Mouse (Mus musculus): ENCODE results near the gene Tmem233.

The Tmem233 gene

DNA sequence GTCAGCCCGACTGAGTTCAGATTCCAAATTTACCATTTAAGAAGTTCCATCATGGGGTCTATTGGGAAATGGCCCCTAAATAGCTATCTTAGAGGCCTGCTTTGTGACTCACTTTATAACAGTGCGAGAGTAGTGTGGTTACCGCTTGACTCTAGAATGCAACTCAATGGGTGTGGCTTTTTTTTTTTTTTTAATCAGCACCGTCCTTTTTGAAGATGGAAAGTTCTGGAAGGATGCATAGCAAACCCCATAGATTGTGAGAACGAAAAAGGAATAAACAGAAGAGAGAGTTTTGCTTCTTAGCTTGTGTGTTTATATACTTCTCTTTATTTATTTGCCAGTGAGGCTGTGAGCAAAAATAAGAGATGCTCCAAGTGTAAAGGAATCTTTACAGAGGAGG is 56.9 kb downstream of the Tmem233 start:
- DNase-seq, result no peak

DNA sequence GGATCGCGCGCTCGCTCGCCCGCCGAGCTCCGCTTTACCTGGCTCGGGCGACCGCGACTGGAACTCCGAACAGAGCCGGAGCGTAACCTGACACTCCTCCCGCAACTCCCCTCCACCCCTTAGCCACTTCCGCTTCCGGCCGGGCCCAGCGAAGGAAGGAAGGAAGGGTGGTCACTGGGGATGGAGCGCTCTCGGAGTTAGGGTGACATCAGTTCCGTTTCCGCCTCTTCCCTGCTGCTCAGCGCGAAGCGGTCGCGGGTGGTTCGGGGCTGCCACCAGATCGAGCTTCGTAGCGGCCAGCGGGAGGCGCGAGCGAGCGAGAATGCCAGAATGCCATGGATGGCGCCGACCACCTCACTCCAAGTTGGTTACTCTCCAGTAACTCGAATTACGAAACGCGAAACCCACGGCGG is 58.7 kb downstream of the Tmem233 start, which contains the start of gene Prkab1:
Prkab1 (minus strand) TSS at position 182 of the 413 bp plus-strand sequence.
- DNase-seq, result peak; percentile 93

DNA sequence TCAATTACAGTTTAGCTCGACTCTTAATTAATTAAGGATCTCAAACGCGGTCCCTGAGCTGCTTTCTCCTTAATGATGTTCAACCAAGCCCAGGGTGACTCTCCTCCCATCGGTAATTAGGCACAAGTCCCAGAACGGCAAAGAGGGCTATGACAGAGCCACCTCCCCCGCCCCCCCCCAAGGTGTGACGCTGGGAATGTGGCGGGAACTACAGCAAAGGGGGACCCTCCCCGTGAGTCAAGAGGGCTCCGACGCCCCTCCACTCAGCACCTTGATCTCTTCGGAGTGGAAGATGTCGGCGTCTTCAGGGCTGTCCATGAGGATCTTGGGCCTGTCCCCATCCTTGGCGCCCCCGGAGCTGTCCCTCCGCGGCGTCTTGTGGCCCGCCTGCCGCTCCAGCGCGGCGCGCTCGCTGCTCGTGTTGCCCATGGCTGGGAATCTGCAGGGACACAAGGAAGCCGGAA is 59.2 kb downstream of the Tmem233 start:
- DNase-seq, result no peak

DNA sequence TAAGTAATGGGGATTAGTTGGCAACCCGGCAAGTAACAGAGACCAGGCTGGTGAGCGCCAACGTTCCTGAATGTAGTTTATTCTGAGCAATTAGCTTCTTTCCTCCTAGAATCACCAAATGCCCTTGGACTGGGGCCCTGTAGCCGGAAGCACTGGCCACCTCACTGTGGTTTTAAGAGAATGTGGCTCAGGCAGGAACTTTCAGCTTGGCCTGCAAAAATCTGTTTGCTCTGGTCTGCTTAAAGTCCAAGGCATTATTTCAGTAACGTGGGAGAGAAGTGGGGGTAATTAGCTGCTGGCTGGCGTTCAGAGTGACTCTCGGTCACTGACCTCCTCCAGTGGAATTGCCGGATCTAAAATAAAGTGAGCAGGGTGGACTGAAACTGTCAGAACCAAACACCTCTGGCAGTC is 59.8 kb downstream of the Tmem233 start:
- no peak for DNase-seq

DNA sequence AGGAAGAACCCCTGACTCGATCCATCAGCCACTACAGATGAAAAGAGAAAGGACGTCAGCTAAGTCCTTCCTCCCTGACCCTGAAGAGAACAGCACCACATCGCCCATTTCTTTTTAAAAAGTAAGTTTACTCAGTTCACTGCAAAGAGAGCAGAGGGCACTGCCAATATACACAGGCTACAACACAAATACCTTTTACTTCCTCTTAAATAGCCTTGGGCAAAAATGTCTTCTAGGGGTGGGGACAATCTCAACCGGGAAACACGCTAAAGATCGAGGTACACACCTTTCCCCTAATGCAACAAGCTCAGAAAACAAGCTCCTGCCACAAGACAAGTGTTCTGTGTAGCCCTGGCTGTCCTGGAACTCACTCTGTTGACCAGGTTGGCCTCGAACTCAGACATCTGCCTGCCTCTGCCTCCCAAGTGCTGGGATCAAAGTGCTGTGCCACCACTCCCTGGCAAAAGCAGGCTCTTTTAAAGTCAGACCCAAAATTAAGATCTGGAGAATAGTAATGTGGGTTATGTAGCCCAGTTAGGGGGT is 60.3 kb downstream of the Tmem233 start:
- no peak for DNase-seq

DNA sequence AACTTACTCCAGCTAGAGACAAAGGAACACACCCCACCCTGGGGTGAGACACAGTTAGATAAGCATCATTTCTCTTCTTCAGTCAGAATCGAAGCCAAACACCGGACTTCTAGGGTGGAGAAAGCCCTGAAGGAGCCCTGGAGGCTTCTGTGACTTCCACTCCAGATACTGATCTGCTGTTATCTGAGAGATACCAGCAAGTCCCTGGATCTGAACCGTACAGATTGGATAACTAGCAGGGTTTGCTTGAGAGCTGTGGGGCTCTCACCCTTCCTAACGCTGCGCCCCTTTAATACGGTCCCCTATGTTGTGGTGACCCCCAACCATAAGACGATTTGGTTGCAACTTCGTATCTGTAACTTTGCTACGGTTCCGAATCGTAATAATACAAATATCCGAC is 60.9 kb downstream of the Tmem233 start:
- DNase-seq, result no peak

DNA sequence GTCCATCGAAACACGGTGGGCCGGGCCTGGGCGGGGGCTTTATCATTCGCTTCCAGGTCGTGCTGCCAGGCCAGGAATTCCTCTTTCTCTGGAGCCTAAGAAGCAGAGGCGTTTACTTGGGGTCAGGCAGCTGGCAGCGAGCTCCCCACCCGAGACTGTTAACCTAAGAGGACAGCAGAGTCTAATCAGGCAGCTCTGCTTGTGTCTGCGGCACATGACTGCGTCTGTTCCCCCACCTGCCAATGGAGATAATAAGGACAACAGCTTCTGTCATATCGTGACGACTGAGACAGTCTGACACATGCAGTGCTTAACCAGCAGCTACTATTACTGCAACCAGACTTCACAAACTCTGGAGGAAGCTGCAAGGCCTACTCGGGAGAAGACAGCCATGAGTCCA is 61.5 kb downstream of the Tmem233 start:
- DNase-seq, result no peak

DNA sequence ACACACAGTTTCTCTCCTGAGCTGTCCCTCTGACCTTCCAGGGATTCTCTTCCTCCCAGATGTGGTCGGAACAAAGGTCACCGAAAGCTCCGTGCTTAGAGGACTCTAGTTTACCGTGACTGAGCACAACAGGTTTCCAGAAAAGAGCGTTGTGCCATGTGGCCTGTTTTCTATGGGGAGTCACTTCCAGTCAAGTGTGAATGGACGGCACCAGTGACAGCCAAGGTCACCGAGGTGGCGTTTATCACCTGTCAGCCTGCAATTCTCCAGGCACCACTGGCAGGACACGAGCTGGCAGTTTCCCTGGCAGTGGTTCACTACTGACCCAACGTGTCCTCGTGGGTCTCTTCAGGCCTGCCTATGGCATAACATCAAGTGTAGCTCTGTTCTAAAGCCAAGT is 63.7 kb downstream of the Tmem233 start:
- DNase-seq, result no peak

DNA sequence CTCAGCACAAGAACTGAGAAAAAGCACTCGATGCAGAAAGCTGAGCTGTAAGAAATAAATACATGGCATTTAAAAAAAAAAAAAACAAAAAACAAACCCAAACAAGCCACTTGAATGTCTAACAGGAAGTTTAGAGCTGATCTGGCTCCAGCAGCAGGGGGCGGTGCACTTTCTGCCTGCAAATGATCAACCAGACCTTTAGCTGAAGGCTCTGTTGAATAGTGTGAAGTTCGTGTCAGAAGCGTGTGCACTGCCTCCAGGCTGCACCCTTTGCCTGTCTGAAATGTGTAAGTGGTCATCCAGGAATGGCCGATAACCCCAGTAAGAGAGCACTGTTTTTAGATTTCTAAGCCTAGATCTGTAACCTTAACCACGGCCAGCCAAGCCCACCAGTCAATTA is 64.3 kb downstream of the Tmem233 start:
- no peak for DNase-seq

DNA sequence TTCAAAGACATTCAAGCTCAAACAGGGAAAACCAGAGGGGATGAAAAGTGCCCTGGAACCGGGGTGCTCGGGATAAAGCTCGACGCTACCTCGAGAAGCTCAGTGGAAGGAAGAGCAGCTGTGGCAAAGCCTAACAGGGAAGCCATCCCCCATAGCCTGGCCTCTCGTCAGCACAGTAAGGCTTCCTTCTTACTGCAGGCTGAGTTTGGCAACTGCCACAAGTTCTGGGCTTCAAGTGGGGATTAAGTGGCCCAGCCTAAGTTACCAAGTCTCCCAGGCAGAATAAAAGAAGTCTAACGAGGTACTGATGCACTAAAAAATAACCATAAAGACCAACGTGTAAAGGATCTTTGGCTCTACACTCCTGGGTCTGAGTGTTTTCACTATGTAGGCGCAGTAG is 64.8 kb downstream of the Tmem233 start:
- DNase-seq, result no peak

DNA sequence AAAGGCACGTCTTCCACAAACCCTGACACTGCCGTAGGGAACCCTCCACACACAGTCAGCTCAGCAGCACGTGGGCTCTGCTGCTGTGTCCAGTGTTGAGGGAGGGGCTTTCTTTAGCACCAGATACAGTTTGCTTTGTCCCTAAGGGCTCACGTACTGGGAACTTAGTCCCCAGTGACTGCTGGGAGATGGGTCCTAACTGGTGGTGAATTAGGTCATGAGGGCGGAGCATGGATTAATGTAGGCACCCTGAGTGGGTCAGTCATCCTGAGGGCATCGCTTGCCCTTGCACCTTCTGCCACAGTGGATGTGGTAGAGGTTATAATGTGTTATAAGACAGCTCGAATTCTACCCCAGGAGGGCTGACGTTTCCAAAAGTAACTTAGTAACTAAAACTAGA is 65.7 kb downstream of the Tmem233 start:
- DNase-seq, result no peak

DNA sequence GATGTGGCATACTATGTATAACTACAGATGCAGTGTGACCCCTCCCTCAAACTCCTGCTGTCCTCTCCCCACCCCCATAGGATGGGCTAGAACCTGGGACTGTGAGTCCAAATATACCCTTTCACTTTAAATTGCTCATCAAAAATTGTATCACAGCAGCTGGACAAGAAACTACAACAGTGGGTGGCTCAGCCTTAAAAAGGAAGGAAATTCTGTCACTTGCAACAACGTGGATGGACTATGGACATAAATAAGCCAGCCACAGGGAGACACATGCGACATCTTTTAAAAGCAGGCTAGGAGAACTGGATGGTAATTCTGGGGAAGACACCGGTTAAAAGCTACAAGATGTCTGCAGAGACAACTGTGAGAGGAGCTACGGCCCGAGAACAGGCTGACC is 66.5 kb downstream of the Tmem233 start:
- DNase-seq, result no peak

DNA sequence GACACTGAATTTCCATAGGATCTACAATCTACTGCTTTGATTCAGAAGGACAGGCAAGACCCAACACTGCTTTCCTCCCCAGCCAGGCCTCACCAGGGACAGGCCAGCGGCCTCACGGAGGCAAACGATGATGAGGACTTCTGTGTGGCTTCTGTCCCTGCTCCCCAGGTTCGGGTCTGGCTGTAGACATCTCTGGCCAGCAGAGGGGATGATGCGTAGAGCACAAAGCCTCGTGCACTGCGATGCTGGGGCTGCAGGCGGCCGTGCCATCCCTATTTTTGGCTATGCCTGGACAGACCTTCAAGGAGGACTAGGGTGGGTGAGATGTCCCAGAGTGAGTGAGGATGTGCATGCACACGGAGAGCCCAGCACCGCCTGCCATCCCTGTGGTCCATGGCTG is 68.8 kb downstream of the Tmem233 start:
- no peak for DNase-seq

DNA sequence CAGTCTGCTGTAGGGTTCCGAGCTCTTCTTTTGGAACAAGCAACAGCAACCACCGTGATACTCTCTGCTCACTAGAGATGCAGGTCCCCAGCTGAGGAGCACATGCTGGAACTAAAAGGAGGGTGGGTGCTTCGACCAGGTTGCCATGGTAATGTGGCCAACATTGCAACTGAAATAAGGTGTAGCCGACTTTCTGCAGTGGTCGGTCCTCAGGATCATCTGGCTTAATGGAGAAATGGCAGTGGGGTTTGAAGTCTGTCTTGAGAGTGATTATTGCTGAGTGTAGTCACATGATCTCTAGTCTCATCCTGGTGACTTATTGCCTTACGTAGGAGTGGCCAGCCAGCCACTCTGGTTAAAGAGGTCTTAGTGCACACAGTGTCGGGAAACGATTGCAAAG is 69.2 kb downstream of the Tmem233 start:
- DNase-seq, result no peak

DNA sequence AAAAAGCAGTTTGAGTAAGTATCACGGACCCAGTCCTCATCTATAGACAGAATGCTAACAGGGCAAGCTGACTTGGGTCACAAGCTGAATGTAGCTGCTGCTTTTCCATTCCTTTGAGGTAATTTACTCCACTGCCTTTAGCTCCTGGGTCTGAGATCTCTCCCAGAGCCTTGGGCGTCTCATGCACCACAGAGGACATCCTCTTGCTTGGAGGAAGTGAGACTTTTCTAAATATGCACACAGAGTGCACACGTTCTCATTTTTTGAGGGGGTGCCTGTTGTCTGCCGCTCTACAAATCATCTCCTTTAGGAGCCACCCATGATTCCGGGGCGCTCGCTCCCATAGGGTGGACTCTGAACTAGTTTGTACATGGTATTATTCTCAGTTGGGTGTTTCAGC is 70.5 kb downstream of the Tmem233 start:
- DNase-seq, result no peak

DNA sequence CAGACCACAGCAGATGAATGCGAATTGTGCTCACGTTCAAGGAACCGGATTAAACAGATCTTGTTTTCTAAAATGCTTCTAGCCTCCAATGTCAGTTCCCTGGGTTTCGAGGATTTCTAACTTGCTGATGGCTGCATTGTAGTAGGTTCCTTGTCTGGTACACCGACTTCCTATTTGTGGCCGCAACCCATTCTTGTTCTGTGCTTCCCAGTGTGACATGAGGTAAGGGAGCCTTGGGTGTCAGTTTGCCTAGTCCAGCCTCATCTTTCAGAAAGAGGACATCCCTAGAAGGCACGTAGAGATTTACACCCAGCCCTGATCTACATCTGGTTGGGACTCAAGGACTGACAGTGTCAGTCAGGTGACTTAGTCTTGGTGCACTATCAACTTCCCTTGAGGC is 71.3 kb downstream of the Tmem233 start:
- DNase-seq, result no peak

DNA sequence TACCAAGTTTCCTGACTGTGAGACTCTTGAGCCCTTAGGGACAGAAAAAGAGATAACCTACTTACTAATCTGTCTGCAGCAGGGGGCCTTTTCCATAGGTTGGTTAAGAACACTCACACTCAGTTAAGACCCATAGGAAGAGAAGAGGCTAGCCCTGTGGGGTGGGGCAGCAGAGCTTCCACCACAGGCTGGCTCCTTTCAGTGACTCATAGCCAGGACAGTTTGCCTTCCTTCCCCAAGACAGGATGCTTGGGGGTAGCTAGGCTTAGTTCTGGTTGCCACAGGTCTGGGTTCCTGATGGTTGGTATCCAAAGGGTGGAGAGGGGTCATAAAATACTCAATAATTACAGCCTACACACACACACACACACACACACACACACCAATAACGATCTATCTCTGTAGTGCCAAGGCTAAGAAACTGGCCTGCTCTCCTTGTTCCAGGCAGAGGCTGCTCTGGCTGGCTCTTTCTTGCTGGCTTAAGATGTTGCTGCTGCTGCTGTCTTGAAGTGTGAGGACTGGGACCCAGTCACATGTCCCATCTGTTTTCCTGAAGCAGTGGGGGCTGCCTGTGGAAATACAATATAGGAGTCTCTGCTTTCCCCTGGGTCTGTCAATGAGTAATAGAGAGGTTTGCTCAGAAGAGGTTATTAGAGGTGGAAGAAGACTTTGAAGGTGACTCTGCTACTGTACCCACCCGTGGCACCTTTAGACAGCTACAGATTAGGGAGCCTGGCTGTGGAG is 73.0 kb downstream of the Tmem233 start:
- no peak for DNase-seq

DNA sequence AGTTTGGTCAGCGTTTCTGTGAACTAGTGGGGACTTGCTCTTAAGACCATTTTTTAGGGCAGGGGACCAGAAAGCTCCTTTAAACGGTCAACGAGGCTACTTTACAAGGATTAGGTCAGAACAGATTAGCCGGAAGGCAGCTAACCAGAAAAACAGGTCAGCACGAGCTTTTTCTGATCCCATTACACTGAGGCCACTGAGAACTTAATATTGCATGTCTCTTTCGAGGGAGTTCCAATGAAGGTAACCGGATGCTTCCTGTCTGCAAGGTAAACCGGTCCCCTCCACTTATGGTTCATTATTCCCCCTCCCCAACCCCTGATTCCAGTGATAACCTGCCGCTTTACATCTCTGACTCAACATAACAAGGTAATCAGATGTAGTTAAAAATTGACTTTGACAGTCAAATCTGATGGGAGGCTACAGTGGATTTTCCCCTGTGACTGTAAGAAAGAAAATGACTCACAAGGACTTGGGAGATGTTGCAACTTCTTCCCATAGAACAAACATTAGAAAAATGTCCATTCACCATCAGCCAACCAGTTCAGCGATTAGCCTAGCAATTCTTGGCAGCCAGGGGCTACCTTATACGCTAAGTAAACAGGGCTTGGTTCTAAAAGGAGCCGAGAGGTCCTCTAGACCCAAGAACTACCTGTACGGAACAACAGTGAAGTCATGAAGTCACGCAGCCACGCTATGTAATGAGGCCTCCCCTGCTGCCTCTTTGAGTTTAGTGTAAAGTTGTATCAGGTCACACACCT is 73.8 kb downstream of the Tmem233 start:
- DNase-seq, result peak; percentile 34

DNA sequence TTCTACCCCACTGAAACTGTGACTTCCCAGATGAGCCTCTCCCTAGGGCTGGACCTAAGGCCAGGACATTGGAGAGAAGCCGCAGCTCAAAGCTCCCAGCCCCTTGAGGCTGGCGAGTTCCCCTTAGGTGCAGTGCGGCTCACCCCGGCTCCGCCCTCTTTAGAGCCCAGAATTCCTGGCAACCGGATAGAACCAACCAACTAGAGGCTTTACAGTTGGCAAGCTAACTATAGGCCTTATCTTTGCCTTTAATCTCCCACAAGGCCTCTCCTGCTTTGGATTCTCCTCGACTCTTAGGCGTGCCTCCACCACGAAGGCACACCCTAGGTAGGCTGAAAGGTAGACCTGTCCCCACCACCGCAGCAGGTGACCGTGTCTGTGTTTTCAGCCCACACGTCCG is 75.3 kb downstream of the Tmem233 start:
- no peak for DNase-seq

DNA sequence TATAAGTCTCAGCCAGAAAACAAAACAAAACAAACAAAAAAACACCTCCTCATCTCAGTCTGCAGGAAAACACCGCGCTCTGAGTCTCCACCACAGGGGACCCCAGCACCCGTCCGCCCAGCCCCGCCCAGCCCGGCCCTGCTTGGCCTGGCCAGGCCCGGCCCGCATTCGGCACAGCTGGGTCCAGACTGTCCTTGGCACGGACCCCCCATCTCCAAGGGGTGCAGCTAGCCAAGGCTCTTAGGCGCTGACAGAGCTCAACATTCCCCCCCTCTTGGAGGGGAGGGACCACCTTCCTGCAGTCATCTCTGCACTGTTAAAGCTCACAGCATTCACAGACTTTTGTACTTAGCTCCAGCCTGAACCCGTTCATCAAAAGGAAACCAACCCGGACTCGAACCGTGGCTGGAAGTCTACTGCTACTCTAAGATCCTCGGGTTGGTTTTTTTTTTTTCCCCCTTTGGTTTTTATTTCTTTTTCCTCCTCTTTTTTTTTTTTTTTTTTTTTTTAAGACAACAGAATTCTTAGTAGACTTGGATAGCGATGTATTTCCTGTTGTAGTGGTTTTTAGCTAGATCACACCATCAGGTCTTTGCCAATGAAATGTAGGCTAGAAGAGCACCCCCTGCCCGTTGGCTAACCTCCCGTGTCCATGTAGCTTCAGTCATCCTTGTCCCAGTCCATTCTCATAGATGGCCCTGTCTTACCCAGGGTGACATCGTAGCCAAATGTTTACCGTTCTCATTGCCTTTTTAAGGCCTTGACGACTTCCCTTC is 76.5 kb downstream of the Tmem233 start:
- DNase-seq, result peak; percentile 55

DNA sequence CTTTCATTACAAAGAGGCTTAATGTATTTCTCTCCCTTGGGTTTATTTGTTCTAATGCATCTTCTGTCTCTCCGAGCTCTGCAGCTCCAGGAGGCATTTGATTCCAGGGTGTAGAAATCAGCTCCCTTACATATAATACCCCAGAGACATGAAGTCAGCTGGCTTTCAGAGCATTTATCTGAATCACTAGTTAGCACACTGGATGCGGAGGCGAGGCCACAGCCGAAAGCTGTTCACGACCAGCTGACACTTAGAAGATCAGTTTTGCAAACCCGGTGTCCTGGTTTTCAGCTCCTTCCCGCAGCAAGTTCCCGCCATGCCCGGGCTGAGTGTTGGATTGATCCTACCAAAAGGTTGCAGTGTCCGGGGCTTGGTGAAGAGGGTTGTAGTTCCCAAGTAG is 78.8 kb downstream of the Tmem233 start:
- no peak for DNase-seq

DNA sequence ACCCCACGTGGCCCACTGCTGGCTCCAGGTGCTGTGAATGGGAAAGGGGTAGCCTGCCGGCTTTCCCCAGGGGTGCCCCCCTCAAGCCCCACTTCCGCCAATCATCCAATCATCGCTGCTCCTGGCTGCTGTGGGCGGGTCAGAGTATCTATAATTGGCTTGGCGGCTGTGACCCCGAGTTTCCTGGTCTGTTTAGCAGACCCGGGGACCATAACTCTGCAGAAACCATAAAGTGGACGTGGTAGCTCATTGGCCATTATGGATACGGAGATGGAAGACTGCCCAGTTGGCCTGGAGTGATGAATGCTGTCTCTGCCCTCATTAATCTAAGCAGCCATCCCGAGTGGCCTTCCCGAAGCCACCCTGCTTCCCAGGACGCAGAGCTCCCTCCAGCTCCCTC is 79.2 kb downstream of the Tmem233 start:
- no peak for DNase-seq

DNA sequence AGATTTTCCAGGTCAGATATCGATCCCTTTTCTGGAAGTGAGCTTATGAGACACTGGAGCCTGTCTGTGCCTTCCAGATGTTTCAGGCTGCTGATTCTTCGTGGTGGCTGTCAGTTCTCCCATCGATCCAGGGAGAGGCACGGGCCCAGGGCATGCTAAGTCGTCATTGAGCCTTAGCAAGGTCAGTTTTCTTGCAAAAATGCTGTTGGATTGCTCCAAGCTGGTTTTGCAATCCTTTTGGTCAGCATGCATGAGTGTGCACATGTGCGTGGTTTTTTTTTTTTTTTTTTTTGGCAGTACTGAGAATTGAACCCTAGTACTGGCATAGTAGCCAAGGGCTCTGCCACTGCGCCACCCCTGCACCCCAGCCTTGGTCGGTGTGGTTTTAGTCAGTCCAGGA is 79.9 kb downstream of the Tmem233 start:
- DNase-seq, result no peak
